Mouse (Mus musculus): ENCODE measurements at regions not wholly inside any gene's neighbourhood (a gene's known extent, or its start where the extent isn't known, plus 50 kb on each side); places are given as distances from the start of the nearest gene placed in this dataset.

GRCm38 (mm10) chr10:32943026-32943425 lies 52.8 kb upstream of the Nkain2 start:
- TF ChIP-seq POLR2A (IDR thresholded peaks at IDR 0.05; ENCODE audit: low read depth, low read length), result no peak
- TF ChIP-seq CTCF (conservative IDR thresholded peaks at IDR 0.05; ENCODE audit: insufficient read depth, insufficient read length, low read depth, low read length), result no peak

All from kidney, adult 2 months (tissue).